Mouse (Mus musculus): Measurements from ENCODE around the gene Myl12a. TPM values are rescaled to one million over a fixed set of nuclear protein-coding genes. Genes with fewer than 3 reads are reported as not detected.

Myl12a gene
- polyA plus RNA-seq, 1 experiment = 47.9 TPM

- H3K27me3 ChIP-seq (ENCODE audit: control insufficient read depth, insufficient read depth, low read length) = no peaks in the 10 kb centered on the region
These were observed 51.4 kb downstream of the Myl12a start for GRCm38 (mm10) chr17:70951266-70951665.

GRCm38 (mm10) chr17:70949171-70949570, 53.5 kb downstream of the Myl12a start:
- Histone ChIP-seq H3K27ac (ENCODE audit: insufficient read depth, low read length) (no peak overlapping the region), H3K4me1 (ENCODE audit: control insufficient read depth, insufficient read depth, low read length) (no peaks in the 10 kb centered on the region), H3K27me3 (ENCODE audit: control insufficient read depth, insufficient read depth, low read length) (no peaks in the 10 kb centered on the region), H3K4me3 (replicated peaks; ENCODE audit: insufficient read depth, low read depth, low read length) (no peak overlapping the region)
- 94% methylated on average over 7 of the region's 7 CpGs for WGBS
- DNase-seq = no peak
- TF ChIP-seq CTCF (IDR thresholded peaks at IDR 0.05; ENCODE audit: borderline replicate concordance, insufficient read depth, low read depth, low read length) (no peak), POLR2A (IDR thresholded peaks at IDR 0.05; ENCODE audit: borderline replicate concordance, insufficient read depth, low read length) (no peak)

More at GRCm38 (mm10) chr17:70951266-70951665, 51.4 kb downstream of the Myl12a start:
- TF ChIP-seq CTCF (IDR thresholded peaks at IDR 0.05; ENCODE audit: borderline replicate concordance, insufficient read depth, low read depth, low read length) (no peak), POLR2A (IDR thresholded peaks at IDR 0.05; ENCODE audit: borderline replicate concordance, insufficient read depth, low read length) (no peak)
- no peak overlapping the region for H3K4me3 ChIP-seq (replicated peaks; ENCODE audit: insufficient read depth, low read depth, low read length)
- 23% methylated on average over 10 of the region's 10 CpGs for WGBS
- H3K27ac ChIP-seq (ENCODE audit: insufficient read depth, low read length) = no peak overlapping the region
- H3K4me1 ChIP-seq (ENCODE audit: control insufficient read depth, insufficient read depth, low read length) = no peaks in the 10 kb centered on the region
- DNase-seq = no peak

GRCm38 (mm10) chr17:70948721-70949120, 54.0 kb downstream of the Myl12a start:
- no peak overlapping the region for H3K4me3 ChIP-seq (replicated peaks; ENCODE audit: insufficient read depth, low read depth, low read length)
- no peak for DNase-seq
- 81% methylated on average over 8 of the region's 8 CpGs for WGBS
- no peaks in the 10 kb centered on the region for H3K4me1 ChIP-seq (ENCODE audit: control insufficient read depth, insufficient read depth, low read length)
- TF ChIP-seq POLR2A (IDR thresholded peaks at IDR 0.05; ENCODE audit: borderline replicate concordance, insufficient read depth, low read length) (no peak), CTCF (IDR thresholded peaks at IDR 0.05; ENCODE audit: borderline replicate concordance, insufficient read depth, low read depth, low read length) (no peak)
- H3K27ac ChIP-seq (ENCODE audit: insufficient read depth, low read length) = no peak overlapping the region
- H3K27me3 ChIP-seq (ENCODE audit: control insufficient read depth, insufficient read depth, low read length) = no peaks in the 10 kb centered on the region

- TF ChIP-seq POLR2A (IDR thresholded peaks at IDR 0.05; ENCODE audit: borderline replicate concordance, insufficient read depth, low read length) = no peak
- no peak for TF ChIP-seq CTCF (IDR thresholded peaks at IDR 0.05; ENCODE audit: borderline replicate concordance, insufficient read depth, low read depth, low read length)
- Histone ChIP-seq H3K27me3 (ENCODE audit: control insufficient read depth, insufficient read depth, low read length) (no peaks in the 10 kb centered on the region), H3K4me3 (replicated peaks; ENCODE audit: insufficient read depth, low read depth, low read length) (no peak overlapping the region), H3K27ac (ENCODE audit: insufficient read depth, low read length) (no peak overlapping the region), H3K4me1 (ENCODE audit: control insufficient read depth, insufficient read depth, low read length) (no peaks in the 10 kb centered on the region)
- WGBS = 94% methylated on average over 4 of the region's 4 CpGs
- DNase-seq = no peak
These were observed 58.9 kb downstream of the Myl12a start for GRCm38 (mm10) chr17:70943779-70944178.

Other genes with a start within 250 kb of the Myl12a start
- 3.5 and 4.0 TPM in 2 replicates for gene Tgif1, start 149.3 kb downstream of the Myl12a start, polyA plus RNA-seq (2012; rRNA removed)
- 1.6 and 2.4 TPM in 2 replicates for gene Myom1, start 245 bp downstream of the Myl12a start, polyA plus RNA-seq (2012; rRNA removed)
- gene Lpin2, start 179.7 kb upstream of the Myl12a start, polyA plus RNA-seq (2012; rRNA removed) = 30.2 and 31.5 TPM in 2 replicates